Mouse (Mus musculus): Measurements from ENCODE around the gene Ccdc134.

DNA sequence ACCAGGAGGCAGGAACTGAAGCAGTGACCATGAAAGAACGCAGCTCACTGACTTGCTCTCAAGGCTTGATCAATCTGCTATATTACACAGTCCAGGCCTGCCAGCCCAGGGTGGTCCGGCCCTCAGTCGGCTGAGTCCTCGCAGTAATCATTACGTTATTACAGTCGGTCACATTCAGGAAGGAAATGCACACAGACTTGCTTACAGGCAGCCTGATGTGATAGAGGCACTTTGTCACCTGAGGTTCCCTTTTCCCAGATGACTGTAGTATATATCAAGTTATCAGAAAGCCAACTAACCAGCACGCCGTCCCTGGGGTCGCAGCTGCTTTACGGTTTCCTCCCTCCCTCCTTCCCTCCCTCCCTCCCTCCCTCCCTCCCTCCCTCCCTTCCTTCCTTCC, 29.2 kb downstream of the Ccdc134 start:
- no peak for TF ChIP-seq CTCF (IDR thresholded peaks at IDR 0.05; ENCODE audit: borderline replicate concordance, insufficient read depth, low read depth, low read length)
- no peak for TF ChIP-seq POLR2A (IDR thresholded peaks at IDR 0.05; ENCODE audit: borderline replicate concordance, insufficient read depth, low read length)
